Mouse (Mus musculus): ENCODE results near the gene Bmp5.

DNA sequence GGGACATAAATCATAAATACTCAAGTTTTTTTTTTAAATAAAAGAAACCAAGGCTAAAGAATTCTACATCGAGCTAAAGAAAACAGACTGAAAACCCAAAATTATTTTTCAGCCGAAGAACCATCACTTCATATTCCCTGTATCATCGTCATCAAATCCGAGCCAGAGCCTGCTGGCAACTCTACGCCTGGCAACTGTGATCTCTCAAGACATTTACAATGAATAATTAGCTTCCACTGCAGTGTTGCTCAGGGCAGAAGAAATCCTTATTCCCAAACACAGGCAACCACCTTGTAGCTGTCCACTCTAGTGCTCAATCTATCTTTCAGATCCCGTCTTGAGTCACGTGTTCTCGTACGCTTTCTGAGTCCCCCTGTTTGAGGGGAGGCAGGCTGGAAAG, 126.1 kb downstream of the Bmp5 start:
- TF ChIP-seq CTCF (IDR thresholded peaks at IDR 0.05; ENCODE audit: borderline replicate concordance, extremely low read depth, insufficient read depth, insufficient read length) (no peak), POLR2A (IDR thresholded peaks at IDR 0.05; ENCODE audit: borderline replicate concordance, extremely low read depth, insufficient read depth, insufficient read length, poor library complexity, severe bottlenecking) (no peak)

All from brain, embryonic 14.5 days (tissue).